Mouse (Mus musculus) CD4-positive, CD25-positive, alpha-beta regulatory T cell, adult 2 months (primary cell): ENCODE measurements around the gene Galnt17.

Experiments used
- DNase-seq: peaks from one replicate; pipeline ENCODE4 v3.0.0-alpha.2; 2012; ENCODE audit warnings: low read depth, low spot score

Gene Galnt17

GRCm38 (mm10) chr5:130927138-130927793 lies 381.0 kb downstream of the Galnt17 start:
- DNase-seq: no peak

DNA sequence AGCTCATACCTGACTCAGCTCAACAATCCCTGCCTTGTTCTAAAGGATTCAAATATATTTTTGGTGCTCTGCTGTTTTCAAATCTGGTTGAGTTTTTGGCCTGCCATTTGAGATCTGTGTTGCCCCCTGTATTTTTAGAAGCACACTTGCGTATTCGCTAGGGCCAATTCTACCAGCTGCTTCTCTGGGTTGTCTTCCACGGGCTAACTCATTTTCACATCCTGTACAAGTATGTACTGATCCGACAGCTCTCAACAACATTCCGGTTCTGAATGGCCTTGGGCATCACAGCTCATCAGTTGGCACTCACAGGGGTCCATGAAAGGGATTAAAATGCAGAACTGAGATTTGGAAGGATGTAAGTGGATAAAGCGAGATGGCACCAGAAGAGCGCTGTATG lies 382.6 kb downstream of the Galnt17 start:
- DNase-seq: no peak

DNA sequence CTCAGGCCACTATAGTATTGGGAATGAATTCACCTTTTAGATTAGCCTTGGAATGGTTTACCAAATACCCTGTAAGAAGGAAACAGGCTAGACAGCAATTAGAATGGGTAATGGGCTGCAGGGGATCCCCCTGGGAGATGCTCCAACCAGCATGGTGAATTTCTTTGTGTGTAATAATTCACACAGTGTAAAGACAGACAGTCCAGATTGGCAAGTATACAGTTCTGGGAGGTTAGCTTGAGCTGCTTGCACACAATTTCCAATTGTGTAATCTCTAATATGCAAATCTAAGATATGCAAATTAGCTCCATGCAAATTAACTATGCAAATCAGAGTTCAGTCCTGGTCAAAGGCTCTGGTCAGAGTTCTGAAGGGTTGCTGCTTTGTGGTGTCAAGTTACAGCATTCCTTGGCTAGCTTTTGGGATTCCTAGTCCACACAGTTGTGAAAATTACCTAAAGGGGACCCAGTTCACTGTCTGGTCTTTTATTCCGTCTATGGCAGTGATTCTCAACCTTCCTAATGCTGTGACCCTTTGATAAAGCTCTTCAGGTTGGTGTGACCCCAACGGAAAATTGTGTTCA lies 384.0 kb downstream of the Galnt17 start:
- DNase-seq: no peak

DNA sequence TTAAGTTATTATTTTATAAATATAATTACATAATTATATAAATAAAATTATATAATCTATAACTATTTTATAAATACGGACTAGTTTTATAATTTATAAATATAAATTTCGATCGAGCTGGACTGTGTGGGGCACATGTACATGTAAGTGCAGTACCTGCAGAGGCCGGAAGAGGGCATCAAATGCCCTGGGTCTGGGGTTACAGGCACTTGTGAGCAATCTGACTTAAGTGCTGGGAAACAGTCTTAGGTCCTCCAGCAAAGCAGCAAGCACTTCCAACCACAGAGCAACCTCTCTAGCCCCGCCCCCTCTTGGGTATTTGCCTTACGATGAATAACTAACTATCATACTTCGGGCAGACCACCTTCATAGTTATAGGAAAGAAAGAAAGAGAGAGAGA lies 388.3 kb downstream of the Galnt17 start:
- DNase-seq: no peak

DNA sequence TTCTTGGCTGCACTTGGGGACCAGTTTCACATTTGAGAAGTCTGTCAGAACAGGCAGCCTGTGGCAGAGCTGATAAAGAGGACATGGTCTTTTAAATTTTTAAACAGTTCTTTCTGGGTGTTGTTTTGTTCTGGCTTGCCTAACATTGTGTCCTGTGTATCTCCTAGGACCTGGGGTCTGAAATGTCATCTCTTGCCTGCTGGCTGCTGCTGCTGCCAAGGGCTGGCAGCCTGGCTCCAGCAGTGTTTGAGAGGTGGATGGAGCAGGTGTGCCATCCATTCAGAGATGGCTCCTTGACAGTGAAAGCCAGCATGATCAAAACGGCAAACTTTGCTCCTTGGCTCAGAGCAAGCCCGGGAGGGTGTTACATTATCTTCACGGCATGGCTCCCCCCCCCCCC lies 393.7 kb downstream of the Galnt17 start:
- no peak for DNase-seq

DNA sequence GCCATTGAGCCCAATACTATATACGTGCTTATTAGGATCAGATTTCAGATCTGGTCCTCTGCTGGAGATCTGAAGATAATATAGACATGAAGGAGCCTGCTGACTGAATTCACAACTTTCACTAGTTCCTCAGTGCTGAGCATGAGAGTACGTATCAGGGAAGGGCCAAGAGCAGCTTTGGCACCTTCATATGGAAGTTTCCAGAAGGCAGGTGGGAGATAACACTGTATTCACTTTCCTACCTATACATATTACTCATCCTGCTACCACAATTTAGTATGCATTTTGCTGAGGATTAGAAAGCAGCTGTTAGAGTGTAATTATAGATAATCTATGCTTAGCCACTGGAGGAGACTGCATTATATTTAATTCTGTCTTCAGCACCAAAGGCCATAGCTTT lies 396.7 kb downstream of the Galnt17 start:
- no peak for DNase-seq

DNA sequence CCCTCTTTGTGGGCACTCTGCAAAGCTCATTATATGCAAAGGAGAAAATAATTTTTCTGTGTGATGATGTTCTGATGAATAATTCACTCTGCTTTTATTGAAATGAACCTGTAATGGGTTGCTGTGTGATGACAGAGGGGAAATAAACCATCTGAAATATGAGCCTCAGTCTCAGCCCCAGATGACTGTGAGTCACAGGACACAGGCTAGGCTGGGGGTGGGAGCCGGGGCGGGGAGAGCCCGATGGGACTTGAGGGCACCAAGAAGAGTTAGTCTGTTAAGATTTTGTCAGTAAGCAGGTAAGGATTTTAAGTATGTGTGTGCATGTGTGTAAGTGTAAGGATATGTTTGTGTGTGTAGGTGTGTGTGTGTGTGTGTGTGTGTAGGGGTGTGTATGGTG lies 406.6 kb downstream of the Galnt17 start:
- DNase-seq: no peak

GRCm38 (mm10) chr5:130895991-130896390 lies 412.3 kb downstream of the Galnt17 start:
- no peak for DNase-seq

GRCm38 (mm10) chr5:130891735-130892134 lies 416.6 kb downstream of the Galnt17 start:
- DNase-seq: no peak

DNA sequence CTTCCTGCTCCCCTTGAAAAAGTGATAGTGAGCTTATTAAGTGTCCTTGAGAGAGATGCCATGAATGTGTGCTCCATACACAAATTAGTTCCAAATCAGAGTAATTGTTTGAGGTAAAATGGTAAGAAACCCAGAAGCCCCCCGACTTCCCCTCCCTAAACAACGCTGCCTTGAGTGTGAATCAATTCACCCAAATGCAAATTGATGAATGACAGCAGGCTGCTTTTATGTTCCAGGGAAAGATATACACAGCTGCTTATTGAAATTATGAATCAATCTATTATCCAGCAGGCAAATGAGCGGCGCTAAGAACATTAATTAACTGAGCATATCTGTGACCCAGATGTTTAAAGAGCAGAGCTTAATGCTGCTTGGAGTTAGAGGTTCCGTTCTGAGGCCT lies 428.0 kb downstream of the Galnt17 start:
- DNase-seq: no peak

GRCm38 (mm10) chr5:130875391-130875790 lies 432.9 kb downstream of the Galnt17 start:
- no peak for DNase-seq

- DNase-seq: no peak
These were observed 437.2 kb downstream of the Galnt17 start for GRCm38 (mm10) chr5:130871086-130871485.

- no peak for DNase-seq
These were observed 438.4 kb downstream of the Galnt17 start for GRCm38 (mm10) chr5:130869869-130870268.

DNA sequence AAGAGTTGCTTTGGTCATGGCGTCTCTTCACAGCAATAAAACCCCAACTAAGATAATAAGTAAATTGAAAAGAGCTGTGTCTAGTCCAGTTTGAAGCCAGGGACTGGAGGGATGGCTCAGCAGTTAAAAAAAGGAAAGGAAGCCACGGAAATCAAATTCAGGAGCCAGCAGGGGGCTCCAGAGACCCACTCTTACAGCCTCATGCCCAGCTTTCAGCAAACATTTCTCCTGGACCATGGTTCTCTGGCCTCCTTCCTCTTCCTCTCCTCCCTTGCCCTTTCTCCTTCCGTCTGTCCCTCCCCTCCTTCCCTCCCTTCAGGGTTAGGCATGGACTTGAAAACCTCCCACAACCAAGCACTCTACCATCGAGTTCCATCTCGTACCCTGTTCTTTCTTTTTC lies 446.0 kb downstream of the Galnt17 start:
- no peak for DNase-seq

- DNase-seq: no peak
These were observed 448.6 kb downstream of the Galnt17 start for GRCm38 (mm10) chr5:130859736-130860135.

- DNase-seq: no peak
These were observed 449.6 kb downstream of the Galnt17 start for GRCm38 (mm10) chr5:130858706-130859105.

DNA sequence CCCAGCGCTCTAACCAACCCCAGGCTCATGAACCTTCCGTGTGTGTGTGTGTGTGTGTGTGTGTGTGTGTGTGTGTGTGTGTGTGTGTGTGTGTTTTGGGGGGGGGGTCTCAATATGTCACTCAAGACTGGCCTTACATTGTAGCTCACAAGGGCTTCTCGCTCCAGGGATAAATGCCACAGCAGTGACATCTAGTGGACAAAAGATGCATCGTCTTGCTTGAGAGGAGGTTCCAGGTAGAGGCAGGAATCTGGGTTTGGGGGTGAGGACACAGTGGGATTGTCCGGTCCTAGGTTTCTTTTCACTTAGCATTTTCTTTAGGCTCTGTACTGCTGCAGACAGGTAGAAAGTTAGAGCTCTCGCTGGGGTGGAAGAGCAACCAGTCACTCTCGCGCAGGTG lies 450.1 kb downstream of the Galnt17 start:
- DNase-seq: peak; percentile 35

DNA sequence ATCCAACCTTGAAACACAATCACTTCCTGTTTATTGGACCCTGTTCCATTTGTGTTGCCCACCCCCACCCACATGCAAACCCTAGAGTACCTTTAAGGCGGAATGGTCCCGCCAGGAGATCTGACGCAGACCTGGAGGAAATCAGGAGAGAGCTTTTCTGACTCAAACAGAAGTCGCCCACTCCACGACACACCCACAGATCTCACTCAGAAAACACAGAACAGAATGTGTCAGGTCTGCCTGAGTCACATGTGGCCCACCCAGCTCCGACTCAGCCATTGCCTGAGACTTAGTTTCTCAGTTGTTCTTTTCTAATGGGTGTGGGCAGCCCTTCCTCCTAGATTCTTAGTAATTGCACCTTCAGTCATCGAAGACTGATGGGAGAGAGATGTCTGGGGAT lies 453.9 kb downstream of the Galnt17 start:
- no peak for DNase-seq

DNA sequence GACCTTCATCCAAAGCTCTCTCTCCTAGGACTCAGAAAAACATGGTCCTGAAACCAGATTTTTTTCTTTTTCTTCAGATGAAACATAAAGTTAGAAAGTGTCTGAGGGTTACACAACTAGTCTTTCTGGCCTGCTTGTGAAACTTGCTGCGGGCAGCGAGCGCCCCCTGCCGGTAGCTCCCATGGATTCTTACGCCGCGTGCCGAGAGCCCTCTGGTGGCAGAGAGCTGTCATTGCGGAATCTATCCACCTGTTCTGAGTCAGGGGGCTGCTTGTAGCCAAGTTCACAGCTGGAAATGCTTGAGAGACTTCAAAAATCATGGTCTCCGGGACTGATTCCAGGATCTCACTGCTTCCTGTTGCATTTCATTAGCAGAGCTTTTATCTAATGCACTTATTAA lies 454.9 kb downstream of the Galnt17 start:
- DNase-seq: peak; percentile 75

DNA sequence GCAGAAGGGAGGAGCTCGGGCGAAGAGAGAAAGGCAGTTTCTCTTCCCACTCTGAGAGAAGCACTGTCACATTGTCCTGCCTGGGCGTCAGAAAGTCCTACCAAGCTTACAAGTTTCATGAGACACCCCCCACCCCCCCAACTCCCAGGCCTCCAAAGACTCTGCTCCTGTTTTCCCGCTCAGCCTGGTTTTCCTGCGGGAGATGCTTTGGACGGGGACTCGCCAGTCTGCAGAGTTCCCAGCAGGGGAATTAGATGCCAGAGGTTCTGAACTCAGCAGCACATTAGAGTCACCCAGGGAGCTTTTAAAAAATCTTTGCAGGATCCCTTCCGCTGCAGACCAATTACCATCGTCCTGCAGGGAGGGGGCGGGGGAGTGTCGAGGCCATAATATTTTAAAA lies 456.1 kb downstream of the Galnt17 start:
- DNase-seq: no peak

GRCm38 (mm10) chr5:130849610-130850009 lies 458.7 kb downstream of the Galnt17 start:
- DNase-seq: no peak

- no peak for DNase-seq
These were observed 459.7 kb downstream of the Galnt17 start for GRCm38 (mm10) chr5:130848562-130848961.

- DNase-seq: no peak
These were observed 482.5 kb downstream of the Galnt17 start for GRCm38 (mm10) chr5:130825797-130826196.
